Mouse (Mus musculus): ENCODE data around the gene Smim9.
A peak's percentile ranks its signal among the peaks of the same experiment; 100 is the strongest.

Gene Smim9

DNA sequence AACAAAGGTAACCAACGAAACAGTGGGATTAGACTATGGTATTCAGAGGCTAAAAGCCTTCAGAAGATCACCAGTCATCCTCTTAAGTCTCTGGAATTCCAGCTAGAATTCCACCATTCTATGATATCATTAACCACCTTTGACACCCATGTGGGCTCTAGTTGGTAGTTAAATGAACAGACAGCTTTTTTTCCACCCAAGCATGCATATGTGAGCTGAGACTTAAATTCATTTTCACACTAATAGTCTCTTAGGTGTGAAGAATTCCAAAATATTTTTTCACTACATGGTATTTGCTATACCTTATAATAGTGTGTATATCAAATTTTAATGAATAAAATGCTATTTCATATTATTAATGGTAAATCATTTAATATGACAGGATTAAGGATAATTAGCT, at the start of gene Smim9:
TSS of gene Smim9 (minus strand) at position 101 of the 400 bp plus-strand sequence.
- no peak for DNase-seq (ENCODE audit: low read depth, low spot score)

DNA sequence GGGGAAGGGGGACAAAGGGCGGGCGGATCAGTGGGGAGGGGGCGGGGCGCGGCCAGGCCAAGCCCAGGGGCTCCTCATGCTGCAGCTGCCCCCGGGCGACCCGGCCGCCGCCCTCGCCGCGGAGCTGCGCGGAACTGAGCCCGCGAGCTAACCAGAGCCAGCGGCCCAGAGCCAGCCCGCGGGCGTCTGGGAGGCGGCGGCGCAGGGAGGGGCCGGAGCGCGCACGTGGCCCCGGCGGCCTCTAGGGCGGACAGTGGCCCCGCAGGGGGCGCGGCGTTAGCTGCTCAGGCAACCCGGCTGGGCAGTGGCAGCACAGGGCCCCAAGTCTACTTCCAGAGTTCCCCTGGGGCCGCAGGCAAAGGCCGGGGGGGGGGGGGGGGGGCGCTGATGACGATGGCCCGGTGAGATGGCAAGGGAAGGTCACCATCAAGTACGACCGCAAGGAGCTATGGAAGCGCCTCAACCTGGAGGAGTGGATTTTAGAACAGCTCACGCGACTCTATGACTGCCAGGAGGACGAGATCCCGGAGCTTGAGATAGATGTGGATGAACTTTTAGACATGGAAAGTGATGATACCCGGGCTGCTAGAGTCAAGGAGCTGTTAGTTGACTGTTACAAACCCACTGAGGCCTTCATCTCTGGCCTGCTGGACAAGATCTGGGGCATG, 7.9 kb downstream of the Smim9 start:
- DNase-seq (ENCODE audit: low read depth, low spot score) = peak; percentile 80

DNA sequence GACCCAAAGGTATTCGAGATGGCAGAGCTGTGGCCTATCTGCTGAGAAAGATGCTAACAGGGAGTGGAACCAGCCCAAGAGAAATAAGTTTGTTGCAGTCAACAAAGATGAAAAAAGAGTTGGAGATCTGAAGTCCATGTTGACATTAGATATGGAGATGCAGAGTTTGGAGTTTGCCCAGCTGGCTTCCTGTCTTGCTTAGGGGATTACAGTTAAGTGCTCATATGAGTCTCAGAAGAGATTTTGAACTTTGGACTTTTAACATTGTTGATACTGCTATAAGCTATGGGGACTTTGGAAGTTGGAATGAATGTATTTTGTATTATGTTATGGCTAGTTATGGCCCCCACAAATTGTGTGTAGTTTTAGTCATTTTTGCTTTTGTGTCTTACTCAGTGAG, 11.3 kb downstream of the Smim9 start:
- no peak for DNase-seq (ENCODE audit: low read depth, low spot score)

DNA sequence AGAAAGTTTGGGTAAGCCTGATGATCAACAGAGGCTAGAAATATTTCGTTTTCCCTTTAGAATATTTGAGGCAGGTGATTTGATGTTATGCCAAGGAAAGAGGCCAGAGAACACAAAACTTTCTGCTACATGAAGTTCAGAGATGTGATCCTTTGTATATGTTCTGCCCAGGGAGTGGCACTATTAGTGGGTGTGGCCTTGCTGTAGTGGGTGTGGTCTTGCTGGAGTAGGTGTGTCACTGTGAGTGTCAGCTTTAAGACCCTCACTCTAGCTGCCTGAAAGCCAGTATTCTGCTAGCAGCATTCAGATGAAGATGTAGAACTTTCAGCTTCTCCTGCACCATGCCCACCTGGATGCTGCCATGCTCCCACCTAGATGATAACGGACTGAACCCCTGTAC, 13.3 kb downstream of the Smim9 start:
- DNase-seq (ENCODE audit: low read depth, low spot score) = no peak

DNA sequence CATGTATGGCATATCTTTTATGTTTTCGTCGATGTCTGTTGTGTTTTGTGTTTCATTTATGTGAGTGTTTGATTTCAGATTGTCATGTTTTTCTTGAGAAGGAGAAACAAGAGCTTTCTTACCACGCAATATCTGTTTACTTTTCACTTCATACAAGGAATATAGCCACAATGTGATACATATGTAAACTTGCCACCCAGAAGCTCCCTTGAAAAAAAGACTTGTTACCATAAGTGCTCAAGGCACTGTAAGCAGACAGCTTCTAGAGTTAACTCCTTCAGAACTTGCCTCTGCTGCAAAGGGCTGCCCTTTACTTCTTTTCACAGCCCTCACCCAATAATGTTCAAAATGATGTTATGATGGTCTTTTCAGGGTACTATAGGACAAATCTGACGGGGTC, 15.2 kb downstream of the Smim9 start:
- no peak for DNase-seq (ENCODE audit: low read depth, low spot score)

DNA sequence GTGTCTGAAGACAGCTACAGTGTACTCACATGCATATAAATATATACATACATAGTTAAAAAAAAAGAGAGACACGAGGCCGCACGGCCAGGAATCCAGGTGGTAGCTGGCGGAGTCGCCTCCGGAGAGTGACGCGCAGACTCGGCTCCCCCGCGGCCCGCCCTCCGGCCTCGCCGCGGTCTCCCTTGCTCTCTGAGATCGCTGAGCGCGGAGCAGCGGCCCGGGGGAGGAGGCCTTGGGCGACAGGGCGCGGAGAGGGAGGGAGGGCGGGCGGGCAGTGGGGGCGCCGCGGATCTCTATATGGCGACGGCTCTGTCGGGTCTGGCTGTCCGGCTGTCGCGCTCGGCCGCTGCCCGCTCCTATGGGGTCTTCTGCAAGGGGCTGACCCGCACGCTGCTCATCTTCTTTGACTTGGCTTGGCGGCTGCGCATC, 20.4 kb downstream of the Smim9 start:
- peak; percentile 48 for DNase-seq (ENCODE audit: low read depth, low spot score)

DNA sequence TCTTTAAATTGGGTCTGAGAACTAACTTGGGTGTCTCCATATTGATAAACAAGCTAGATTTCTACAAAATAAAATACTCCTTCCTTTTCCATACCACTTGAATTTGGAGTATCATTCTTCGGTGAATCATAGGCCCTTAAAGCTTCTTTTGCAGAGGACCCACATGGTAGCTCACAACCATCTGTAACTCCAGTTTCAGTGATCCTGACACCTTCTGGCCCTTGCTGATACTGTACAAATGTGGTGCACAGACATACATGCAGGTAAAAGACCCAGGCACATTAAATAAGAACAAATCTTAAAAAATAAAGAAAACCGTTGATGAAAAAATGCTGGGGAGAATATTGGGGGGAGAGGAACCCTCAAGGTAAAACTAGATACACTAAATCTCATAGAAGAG, 25.4 kb downstream of the Smim9 start:
- DNase-seq (ENCODE audit: low read depth, low spot score) = no peak

DNA sequence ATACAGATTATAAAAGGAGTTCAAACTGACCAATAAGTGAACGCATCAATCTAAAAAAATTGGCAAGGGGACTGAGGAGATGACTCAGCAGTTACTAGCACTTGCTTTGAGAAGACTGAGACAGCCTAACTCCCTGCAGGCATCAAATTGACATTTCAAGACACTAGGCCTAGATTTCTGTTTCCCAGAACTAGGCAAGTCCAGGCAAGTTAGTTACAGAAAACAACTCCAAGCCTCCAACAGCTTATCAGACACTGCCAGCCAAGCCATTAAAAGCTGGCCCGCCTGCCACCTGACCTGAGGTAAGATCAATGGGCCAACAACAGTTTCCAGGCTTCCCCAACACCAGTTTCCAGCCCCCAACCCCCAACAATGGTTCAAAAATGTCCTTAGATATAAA, 25.8 kb downstream of the Smim9 start:
- DNase-seq (ENCODE audit: low read depth, low spot score) = peak; percentile 37

DNA sequence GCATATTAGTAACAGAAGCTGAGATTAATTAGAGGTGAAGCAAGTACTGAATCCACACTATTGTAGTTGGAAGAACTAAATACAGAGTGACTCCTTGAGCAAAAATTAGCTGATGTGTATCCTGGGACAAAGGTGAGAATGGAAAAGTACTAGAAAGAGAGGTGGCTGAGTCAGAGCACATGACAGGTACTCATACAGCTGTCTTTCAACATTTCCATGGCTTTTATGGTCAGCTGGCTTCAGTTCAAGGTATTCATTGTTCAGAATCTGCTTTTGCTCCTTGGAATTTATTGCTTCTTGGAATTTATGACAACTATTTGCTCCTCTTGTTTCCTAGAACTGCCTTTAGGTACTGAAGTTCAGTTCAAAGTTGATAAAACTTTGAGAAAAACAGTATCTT, 26.6 kb downstream of the Smim9 start:
- DNase-seq (ENCODE audit: low read depth, low spot score) = no peak

DNA sequence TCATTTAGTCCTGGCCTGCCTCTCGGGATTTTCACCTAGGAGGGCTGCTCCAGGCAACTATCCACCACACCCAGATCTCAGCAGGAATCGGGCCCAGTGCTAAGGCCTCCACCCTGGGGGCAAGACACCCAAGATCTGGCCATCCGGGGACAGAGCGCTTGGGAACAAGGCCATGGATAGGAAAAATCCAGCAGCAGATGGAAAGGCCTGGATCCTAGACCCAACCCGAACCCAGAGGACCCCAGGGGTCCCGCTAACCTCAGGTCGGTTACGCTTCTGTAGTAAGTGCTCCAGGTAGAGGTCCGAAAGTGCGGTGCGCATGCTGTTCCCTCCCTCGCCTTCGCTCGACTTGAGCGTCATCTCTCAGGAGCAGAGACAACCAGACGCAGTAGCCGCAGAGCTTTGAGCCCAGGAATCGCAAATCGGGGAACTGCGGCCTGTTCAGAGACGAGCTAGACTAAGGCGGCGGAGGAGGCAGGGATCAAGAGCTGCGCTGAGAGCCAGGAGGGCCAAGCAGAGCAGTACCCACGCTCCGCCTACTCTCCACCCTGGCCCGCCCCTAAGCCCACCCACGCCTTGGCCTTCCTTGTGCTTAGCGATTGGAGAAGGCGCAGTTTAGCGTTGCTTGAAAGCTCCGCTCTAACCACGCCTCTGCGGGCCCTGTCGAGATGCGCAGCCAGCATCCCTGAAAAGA, 33.0 kb downstream of the Smim9 start, which contains the start of gene Mpp1:
TSS of gene Mpp1 (minus strand) at position 550 of the 694 bp plus-strand sequence.
- peak; percentile 95 for DNase-seq (ENCODE audit: low read depth, low spot score)

DNA sequence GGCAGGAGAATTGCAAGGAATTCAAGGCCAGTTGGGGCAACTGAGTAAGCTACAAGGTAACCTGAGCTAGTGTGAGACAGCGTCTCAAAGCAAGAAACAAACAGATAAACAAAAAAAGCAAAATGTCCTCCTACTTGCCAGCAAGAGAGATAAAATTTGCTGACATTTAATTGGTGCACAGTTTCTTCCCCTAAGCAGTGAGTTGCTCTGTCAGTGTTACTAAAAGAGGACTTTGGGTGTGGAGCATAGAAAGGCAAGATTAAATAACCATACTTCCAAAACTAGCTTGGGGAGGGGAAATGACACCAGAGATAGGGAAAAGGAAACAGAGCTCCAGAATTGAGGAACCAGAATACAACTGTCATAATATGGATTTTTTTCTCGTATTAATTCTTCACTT, 34.1 kb downstream of the Smim9 start:
- DNase-seq (ENCODE audit: low read depth, low spot score) = no peak

DNA sequence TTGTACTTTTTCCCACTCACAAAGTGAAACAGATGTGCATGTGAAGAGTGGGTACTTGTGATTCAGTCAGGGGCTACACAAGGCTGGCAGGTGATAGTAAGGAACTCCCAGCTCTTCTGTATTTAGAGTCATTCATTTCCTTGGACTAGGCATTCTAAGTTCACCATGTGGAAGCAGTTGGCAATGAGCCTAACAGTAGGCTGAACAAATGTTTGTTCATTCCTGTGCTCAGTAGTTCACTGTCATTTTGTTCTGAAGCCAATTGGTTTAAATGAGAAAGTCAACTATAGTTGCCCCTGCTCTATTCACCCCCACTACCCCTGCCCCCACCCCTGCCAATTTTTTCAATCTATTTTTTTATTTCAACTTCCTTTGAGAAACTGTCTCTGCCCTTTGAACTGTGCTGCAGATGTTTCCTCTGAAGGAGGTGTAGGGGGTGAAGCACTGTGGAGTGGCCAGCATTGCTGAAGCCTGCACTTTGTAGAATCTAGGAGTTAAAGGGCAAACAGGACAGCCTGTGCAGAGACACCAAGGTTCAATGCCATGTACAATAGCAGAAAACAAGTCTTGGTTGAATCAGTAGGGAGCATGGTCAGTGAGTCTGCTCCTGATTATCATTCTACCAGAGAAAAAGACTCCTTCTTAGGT, 35.1 kb downstream of the Smim9 start:
- DNase-seq (ENCODE audit: low read depth, low spot score) = no peak

DNA sequence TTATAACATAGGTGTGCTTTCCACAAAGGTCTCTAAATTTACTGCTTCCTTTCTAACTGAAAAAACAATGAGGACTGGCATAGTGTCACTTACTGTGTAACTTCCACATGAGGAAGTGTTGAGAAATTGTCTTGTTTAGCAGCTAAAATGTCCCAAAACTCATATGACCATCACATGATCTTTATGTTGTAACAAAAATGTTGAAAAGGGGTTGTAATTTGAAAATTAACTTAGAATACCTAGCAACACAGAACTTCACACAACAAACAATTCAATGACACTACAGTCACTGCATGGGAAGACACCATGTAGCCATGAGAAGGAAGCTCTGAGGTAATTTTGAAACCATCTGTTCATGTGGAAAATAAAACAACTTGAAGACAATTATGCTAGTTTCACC, 36.7 kb downstream of the Smim9 start:
- DNase-seq (ENCODE audit: low read depth, low spot score) = no peak

DNA sequence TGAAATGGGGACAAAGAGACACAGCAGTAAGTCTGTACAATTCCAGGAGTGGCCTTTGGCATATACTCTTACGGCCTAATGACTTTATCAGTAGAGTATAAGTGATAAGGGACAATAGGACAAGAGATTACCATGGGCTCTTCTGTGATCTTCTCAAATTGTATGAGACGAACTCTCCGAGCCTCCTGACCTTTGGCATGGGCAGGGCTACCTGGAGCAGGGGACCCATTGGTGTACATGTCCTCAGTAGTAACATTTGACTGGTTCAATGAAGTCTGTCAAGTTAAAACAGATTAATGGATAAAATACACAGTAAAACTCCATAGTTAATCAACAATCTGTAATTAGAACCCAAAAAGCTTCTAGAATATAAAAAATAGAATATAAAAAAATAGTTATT, 38.0 kb downstream of the Smim9 start:
- no peak for DNase-seq (ENCODE audit: low read depth, low spot score)

DNA sequence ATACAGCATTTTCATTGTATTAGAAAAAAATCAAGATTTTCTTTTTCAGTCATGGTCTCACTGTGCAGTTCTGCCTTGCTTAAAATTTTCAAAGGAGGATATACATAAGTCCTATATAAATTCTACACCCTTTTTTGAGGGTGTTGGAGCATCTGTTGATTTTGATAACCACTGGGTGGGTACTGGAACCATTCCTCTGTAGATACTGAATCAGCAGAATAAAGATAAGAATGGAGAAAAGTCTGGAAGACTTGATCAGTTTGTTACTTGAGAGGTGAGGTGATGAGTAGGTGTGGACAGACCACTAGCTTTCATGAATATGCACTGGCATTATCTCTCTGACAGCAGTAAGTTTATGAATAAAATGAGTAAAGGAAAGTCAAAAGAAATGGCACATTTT, 48.0 kb downstream of the Smim9 start:
- no peak for DNase-seq (ENCODE audit: low read depth, low spot score)

DNA sequence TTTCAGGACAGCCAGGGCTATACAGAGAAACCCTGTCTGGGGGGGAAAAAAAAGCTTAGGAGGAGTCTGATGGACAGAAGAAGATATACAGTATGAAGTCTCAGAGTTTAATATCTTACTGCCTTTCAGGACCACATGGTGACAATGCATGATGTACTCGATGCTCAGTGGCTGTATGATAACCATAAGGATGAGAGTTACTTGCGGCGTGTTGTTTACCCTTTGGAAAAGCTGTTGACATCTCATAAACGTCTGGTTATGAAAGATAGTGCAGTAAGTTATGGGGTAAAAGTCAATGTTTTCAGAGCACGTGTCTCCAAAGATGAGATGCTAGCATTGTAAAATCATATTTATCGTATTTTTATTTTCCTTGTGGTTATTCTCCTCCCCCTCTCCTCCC, 61.3 kb downstream of the Smim9 start:
- DNase-seq (ENCODE audit: low read depth, low spot score) = no peak

DNA sequence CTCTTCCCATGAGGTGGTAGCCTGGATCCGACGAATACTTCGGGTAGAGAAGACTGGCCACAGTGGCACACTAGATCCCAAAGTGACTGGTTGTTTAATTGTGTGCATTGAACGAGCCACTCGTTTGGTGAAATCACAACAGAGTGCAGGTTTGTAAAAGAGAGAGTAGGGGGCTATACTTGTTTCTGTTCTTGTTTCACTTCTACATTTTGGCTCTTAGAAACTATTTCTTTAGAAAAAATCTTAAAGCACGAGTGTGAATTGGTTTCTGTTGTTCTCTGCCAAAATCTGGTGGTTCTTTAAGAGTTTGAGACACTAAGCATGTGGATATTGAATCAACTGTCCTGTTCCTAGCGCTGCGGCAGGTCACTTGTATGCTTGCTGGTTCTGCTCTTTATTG, 64.8 kb downstream of the Smim9 start:
- DNase-seq (ENCODE audit: low read depth, low spot score) = no peak

DNA sequence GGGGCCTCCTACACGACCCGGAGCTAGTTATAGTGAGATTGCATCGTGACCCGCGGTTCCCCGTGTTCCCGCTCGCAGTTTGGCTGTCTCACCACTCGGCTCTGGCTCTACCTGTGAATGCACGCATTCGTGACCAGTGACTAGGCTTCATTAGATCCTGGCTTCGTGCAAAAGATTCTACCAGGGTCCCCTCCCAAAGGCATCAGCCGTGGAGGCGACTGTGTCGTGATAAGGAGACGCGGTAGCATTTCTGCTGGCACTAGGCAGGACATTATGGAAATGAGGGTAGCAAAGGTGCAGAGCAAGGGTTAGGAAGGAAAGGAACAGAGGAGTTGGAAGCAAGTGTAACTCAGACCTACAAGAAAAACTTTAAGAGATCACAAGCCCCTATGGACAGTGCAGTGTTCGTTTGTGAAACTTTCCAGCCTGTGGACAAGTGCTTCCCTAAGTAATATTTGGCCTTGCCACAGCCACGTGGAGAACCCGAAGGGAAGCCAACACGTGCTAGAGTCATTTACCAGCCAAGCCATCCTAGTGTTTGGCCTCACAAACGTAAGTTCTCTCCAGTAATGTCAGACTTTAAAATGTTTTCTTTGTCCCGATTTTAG, 67.3 kb downstream of the Smim9 start:
- no peak for DNase-seq (ENCODE audit: low read depth, low spot score)
